Mouse (Mus musculus): Measurements from ENCODE around the gene Wdr35. TPM values are rescaled to one million over a fixed set of nuclear protein-coding genes. Genes with fewer than 3 reads are reported as not detected.
"Not testable (repeated sequence)": the region's sequence is repeated elsewhere in the genome, so short reads cannot be mapped to it uniquely, and the experiment has no call there.

Gene Wdr35
- total RNA-seq, 2 experiments from 2014 or later, result 34.7 to 36.0 TPM

DNA sequence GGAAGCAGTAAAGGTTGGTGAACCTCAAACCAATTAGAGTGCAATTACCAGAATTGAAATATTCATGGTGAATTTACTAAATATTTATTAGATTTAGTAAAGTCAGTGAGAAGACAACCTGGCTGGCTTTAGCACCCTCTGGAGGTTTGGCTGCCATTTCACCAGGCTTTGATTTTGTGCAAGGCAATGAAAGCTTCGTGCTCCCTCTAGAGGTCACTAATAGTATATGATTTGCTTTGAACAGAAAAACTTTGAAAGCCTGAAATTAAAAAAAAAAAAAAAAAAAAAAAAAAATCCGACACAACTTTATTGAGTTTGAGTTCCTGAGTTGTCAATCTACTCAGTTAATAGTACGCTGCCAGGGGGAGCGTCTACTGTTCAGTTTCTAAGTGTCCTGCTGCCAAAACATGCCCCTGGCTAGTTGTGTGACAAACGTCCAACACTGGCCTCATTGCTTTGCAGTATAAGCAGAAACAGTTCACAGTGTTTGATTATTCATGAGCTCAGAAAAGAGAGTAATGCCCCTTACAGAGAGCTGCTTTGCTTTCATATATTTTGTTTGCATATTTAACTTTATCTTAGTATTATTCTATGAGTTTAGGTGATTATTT, 28.5 kb downstream of the Wdr35 start:
- DNase-seq (ENCODE audit: low spot score in 2 of 2), result peak; percentile 37 to 91

DNA sequence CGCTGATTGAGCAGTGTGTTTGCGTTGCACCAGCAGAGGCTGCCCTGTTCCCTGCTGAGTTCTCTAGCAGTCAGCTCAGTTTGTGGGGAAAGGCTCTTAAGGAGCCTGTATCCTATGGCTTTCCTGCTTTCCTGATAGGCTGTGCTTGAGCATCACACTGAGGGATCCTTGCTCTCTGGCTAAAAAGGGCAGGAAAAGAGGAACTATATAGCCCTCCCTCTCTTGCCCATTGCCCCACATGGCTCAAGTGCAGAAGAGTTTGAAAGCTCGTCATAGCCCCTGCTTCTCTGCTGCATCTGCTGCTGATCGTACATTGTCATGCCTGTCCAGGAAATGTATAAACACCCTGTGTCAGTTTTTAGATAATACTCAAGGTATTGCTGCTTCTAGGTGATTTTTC, 33.5 kb downstream of the Wdr35 start:
- no peak for DNase-seq (ENCODE audit: low spot score in 2 of 2)

DNA sequence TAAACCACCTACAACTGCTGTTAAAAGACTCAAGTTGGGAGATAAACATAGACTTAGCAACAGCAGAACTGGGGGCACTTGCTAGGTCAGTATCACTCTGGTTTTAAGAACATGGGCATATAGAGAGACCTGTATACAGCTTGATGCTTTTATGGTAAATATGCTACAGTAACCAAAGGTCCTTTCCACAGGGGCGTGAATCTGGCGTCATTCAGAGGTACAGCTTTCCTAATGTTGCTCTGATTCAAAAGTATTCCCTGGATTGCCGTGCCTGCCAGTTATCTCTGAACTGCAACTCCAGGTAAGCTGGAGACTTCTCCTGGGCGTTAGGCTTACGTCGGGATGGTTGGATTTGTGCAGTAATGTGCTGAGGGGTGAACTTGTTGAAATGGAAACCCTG, 34.1 kb downstream of the Wdr35 start:
- no peak for DNase-seq (ENCODE audit: low spot score in 2 of 2)

DNA sequence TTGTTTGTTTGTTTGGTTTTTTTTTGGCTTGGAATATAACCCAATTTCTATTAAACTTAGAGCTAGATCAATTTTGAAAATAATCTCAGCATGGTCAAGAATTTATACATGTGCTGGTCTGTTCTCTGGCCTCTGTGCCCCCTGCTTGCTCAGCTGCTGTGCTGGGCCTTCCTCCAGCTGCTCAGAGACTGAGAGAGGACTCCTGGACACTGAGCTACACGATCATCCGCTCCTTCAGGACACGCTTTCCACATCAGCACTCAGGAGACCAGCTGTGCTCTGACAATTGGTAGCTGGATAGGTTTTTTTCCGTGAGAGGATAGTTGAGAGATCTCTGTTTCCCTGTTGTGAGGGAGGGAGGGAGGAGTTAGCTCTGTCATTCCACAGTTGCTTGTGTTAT, 36.6 kb downstream of the Wdr35 start:
- no peak for DNase-seq (ENCODE audit: low spot score in 2 of 2)

DNA sequence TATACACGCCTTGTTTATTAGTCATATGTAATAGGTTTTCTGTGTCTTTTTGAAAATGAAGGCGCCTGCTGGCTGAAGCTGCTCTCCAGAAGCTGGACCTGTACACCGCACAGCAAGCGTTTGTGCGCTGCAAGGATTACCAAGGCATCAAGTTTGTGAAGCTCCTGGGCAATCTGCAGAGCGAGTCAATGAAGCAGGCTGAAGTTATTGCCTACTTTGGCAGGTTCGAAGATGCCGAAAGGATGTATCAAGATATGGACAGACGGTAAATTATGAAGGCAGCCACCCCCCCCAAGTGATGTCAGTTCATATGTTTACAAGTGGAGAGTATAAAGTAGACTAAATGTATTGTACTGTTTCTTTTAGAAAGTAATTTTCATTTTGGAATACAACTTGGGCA, 42.7 kb downstream of the Wdr35 start:
- no peak for DNase-seq (ENCODE audit: low spot score in 2 of 2)

DNA sequence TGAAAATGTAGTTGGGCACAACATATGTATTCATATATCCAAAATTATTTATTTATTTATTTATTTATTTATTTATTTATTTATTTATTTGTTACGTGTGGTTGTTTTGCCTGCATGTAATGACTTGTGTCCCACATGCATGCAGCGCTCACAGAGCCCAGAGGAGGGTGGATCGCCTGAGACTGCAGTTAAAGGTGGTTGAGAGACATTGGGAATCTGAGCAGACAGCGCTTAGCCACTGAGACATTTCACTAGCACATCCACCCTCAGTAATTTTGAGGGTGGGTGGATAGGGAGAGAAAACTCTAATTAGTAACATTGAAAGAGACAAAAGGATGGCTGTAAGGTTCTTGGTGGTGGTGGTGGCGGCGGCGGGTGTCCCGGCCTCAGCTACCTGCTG, 46.7 kb downstream of the Wdr35 start:
- no peak for DNase-seq (ENCODE audit: low spot score in 2 of 2)

DNA sequence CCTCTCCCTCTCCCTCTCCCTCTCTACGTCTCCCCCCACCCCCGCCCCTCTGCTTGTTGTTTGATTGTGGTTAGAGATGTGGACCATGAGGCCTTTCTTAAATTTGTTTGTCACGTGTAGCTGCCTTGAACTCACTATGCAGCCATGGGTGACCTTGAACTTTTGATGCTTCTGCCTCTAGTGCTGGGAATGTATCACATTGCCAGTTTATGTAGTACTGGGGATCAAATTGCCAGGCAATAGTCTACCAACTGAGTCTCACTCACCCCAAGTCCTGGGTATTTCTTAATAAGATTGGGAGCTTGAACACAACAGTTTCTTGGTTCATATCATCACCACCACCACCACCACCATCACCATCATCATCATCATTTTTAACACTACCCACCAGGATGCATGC, 47.3 kb downstream of the Wdr35 start:
- no peak for DNase-seq (ENCODE audit: low spot score in 2 of 2)

DNA sequence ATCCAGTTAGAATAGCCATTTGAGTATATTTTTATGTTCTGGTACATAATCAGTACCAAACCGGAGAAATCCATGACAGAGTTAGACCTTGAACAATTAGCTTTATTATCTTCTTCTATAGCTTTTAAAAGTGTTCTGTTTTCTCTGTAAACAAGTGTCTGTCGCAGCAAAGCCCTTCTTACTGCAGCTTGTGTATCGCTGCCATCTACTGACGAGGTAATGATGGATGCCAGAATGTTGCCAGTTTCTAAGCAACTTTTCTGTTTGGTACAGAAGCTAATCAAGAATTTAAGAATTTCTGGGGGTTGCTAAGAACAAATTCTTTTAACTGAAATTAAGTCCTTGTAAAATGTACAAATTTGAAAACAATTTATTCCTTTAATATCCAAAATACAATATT, 49.3 kb downstream of the Wdr35 start:
- DNase-seq (ENCODE audit: low spot score in 2 of 2), result no peak

DNA sequence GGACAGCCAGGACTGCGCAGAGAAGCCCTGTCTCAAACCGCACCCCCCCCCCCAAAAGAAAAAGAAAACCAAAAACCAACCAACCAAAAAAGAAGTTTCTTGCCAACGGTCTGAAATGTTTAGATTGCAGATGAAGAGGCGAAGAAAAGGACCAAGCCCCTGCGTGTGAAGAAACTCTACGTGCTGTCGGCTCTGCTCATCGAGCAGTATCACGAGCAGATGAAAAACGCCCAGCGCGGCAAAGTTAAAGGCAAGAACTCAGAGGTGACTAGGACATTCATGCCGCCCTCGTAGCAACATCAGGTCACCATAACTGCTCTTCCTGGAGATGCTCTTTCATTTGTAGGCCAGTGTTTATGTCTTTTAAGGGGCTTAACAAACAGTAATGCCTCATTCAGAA, 50.4 kb downstream of the Wdr35 start:
- no peak for DNase-seq (ENCODE audit: low spot score in 2 of 2)

DNA sequence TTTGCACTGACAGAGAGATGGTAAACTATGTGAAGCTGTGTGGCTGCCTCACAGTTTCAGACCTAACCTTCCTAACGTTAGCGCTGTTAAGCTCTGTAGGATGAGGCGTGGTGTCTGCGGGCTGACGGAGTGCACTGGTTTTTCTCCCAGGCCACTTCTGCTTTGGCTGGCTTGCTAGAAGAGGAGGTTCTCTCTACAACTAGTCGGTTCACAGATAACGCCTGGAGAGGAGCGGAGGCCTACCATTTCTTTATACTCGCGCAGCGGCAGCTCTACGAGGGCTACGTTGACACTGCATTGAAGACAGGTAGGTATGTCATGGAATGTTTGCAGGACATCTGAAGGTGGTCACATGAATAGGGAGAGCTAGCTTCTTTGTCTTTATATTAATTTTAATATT, 51.0 kb downstream of the Wdr35 start:
- DNase-seq (ENCODE audit: low spot score in 2 of 2), result no peak

DNA sequence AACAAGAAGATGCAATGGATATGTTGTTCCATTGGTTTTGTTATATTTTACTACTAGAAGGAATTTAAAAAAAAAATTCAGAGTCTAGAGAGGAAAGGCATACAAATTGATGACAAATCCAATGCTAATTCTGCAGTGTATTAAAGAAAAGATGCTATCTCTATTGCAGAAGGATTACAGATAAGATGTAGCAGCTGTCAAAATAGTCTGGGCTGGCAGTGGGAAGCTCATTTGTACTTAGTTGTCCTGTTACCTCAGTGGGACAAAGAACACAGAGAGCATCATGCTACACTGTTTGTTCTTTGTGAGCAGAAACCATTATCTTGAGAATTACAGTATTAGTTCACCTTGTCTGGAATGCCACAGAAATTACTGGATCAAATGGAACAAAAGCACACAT, 53.2 kb downstream of the Wdr35 start:
- DNase-seq (ENCODE audit: low spot score in 2 of 2), result no peak

DNA sequence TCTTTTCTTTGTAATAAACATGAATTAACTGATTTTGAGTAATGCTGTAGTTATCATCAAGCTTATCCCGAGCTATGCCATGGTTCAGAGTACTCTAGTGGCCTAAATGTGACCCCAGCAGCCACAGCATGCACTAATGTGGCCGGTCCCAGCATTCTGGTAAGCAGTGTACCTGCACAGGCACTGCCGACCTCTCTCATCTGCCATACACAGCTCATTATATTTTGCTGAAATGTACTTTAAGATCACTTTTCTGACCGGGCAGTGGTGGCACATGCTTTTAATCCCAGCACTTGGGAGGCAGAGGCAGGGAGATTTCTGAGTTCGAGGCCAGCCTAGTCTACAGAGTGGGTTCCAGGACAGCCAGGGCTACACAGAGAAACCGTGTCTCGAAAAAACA, 55.1 kb downstream of the Wdr35 start:
- not testable (repeated sequence) for DNase-seq (ENCODE audit: low spot score in 2 of 2)

DNA sequence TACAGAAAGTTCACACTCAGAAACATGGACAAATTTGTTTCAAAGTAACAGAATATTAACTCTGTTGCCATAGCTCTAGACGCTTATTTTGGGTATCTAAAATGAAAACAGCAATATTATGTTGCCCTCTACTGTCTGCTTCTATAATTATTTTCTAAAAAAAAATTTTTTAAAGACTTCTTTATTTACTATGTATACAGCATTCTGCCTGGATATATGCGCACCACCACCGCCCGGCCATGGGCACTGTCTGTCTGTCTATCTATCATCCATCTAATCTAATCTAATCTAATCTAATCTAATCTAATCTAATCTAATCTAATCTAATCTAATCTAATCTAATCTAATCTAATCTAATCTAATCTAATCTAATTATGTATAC, 55.8 kb downstream of the Wdr35 start:
- DNase-seq (ENCODE audit: low spot score in 2 of 2), result no peak

DNA sequence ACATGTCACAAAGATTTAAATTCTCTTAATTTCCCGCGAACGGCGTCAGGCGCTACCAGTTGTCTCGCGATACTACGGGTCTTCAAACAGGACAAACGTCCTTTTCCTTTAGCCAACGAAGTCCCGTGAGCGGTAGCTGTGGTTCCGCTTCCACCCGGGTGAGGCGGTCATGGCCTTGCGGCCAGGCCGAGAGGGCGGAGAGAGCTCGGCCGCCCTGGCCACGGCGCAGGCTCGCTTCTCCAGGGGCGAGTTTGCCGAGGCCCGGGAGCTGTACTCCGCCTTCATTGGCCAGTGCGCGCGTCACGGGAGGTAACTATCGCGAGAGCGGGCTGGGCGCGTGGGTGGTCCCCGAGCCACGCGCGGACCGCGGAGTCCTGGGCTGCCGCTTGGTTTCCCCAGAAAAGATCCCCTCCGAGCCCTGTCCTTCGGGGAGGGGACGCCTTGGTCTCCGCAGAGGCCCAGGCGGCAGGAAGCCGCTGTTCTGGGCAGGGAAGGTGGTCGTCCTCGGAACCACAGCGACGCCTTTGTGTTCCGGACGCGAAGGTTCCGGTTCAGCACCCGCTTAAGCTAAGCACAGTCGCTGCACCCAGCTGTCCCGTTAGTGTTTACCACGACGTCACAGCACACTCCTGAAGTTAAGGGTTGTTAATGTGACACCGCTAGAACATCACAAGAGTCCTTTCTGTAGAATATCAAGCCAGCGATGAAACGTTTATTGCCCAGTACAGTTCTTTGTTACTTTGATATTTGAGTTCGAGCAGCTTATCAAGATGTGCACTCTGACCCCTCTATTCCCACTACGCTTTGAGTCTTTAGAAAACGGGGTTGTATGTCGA, 56.4 kb downstream of the Wdr35 start, which contains the start of gene Ttc32:
Ttc32 (plus strand) TSS at position 110 of the 836 bp plus-strand sequence.
- DNase-seq (ENCODE audit: low spot score in 2 of 2), result peak; percentile 94 to 99

DNA sequence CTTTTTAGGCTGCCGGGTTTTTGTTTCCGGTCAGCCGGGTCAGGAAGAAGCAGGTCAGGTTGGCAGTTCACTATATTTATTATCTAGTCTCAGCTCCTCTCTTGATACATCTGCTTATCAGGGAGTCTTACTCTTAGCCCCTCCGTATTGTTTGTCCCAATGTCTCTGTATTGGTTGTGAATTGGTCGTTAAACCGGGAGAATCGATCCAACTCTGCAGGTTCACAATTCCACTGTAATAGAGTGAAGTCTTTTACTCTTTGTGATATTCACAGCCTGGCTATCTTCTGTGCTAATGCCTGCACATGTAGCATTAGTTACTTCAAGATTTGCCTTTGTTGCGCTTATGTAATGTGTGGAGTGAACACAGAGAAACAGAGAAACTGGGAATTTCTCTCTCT, 57.5 kb downstream of the Wdr35 start:
- DNase-seq (ENCODE audit: low spot score in 2 of 2), result no peak

DNA sequence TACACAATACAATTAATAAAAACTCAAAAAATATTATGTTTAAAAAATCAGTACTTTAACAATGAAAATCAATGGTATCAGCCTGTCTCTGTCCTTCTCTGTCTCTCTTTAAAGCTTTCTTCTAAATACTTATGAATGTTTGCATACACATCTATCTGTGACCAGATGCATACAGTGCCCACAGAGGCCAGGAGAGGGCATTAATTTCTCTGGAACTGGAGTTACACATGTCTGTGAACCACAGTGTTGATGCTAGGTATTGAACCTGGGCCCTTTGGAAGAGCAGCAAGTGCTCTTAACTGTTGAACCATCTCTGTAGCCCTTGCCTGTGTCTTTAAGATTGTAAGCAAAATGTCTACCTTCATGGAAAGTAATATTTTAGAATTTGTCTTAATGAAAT, 59.4 kb downstream of the Wdr35 start:
- DNase-seq (ENCODE audit: low spot score in 2 of 2), result no peak

DNA sequence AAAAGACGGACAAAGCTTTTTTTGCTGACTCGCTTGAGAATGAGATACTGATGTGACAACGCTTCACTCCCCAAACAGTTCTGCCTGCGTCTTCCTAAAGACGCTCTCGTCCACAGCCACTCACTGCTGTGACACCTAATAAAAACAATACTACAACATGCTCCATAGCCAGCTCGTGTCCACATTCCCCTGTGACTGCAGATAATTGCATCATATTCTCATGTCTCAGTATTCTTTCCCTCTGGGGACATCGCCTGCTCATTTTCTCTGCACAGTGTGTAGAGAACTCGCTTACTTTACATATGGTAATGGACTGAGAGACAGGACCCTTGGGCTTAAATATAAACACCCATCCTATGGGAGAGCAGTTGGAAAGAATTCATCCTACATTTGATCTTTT, 62.7 kb downstream of the Wdr35 start:
- no peak for DNase-seq (ENCODE audit: low spot score in 2 of 2)

DNA sequence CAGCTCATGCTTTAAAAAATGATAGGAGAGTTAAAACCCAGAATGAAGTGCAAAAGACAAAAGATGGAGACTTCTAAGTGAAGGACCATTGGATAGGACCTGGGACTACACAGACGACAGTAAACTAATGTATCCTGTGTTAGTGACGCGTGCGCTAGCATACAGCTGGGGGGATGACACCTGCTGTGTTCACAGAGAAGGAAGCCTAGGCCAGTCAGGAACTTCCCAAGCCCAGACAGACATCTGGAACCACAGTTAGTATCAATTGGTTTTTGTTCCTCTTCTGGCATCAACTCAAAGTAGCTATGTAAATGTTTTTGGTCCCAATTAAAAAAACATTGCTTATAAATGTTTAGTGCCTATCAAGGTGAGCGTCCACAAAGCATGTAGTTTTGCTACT, 66.5 kb downstream of the Wdr35 start:
- no peak for DNase-seq (ENCODE audit: low spot score in 2 of 2)

DNA sequence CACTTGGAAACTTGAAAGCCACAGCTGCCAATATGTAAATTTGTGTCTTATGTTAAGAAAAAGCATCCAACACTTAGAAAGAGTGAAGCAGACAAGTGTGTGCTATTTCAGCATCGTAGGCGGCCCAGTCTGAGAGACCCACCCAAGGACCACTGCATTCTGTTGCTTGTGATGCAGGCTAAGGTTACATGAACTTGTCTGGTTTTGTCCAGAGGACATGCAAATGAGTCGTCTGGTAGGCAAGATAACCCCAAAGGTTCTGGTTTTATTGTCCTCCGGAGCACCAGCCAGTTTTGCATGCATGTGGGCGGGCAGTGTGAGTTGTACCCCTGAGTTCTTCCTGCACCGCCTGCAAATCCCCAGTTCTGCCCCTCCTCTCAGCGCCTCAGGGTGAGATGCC, 67.0 kb downstream of the Wdr35 start:
- DNase-seq (ENCODE audit: low spot score in 2 of 2), result no peak

DNA sequence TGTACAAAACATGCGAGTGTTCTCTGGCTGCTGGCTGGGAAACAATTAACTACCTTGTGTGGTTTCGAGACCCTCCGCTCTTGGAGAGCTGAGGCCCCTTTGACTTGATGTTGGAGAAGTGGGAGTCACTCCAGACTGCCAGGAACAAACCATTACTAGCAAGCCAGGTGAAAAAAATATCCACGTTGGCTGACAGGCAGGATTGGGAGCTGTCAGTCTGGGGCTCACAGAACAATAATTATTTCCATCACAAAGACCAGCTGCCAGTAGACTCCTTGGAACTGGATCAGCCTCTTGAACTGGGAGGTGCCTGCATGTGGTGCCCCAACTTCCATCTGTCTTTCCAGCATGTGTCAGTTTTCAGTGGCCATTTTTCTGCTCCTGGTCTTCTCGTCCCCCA, 68.6 kb downstream of the Wdr35 start:
- no peak for DNase-seq (ENCODE audit: low spot score in 2 of 2)

DNA sequence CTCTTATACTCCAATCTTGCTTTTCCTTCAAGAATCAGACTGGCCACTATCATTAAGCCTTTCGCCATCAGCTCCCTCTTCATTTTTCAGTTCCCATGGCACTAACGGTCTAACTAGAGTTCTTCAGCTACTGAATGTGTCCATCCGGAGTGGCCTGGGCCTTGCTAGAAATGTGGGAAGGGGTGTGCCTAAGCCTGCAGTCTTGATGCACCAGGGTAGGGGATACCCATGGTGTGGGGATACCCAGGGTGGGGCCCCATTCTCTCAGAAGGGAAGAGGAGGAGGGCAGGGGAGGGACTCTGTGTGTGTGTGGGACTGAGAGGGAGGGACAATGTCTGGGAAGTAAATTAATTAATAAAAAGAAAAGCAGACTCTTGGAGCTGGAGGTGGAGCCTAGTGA, 69.1 kb downstream of the Wdr35 start:
- DNase-seq (ENCODE audit: low spot score in 2 of 2), result no peak

DNA sequence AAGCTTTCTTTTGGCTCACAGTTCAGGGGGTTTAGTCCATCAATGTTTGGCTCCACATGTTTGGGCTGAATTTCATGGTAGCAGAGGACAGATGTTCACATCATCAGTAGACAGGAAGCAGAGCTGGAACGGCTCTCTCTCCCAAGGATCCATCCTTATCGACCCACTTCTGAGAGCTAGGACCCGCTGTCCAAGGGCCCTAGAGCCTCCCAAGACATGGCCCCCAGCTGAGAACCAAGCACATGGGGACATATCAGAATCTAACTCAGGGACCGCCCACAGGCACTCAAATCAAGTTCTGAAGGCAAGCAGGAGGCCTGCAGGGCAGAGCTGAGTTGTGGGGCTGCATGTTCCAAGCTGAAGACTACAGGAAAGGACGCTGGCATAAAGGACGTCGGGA, 71.0 kb downstream of the Wdr35 start:
- no peak for DNase-seq (ENCODE audit: low spot score in 2 of 2)

DNA sequence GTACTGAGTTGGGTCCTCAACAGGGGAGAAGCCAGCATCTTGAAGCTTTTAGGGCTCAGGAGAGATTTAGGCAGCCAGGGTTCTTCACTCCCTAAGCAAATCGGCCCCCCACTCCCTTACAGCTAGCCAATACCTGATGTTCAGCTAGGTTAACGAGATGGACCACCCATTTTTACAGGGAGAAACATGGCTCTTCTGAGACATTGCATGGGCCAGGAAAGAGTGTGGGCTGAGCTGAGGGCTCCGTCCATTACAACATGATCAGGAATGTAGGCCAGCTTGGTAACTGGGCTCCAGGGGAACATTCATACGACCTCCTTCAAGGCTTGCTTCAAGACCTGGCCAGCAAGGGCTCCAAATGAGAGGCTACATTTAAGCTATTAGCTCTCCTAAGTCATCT, 73.0 kb downstream of the Wdr35 start:
- no peak for DNase-seq (ENCODE audit: low spot score in 2 of 2)
